Comparison of ENCODE assay signal across 16 mouse cellular contexts in genomic region chr6:86499571-86500109, GRCm38 (mm10). TPM values are rescaled to one million over a fixed set of nuclear protein-coding genes. Genes with fewer than 3 reads are reported as not detected.
A peak's percentile ranks its signal among the peaks of the same experiment; 100 is the strongest.
DNase-seq lines count a peak whose midpoint lies in the region; ATAC-seq and TF ChIP-seq lines count a peak whose summit lies in the region.
"Had no signal": no experiment of that assay in that cellular context is flagged by ENCODE, and none has a peak within 500 bp of the region (broad histone marks: within the 10 kb centered on the region; RNA-seq: fewer than 3 reads in every experiment).

No protein-coding gene starts in this region.

- peak overlapping the region; percentile 53 for H3K27ac ChIP-seq in kidney, embryonic 14.5 days (ENCODE audit: low read depth, low read length)
- H3K27ac ChIP-seq in stomach, embryonic 15.5 days = peak overlapping the region; percentile 57
- no peak overlapping the region for H3K27ac ChIP-seq in stomach, postnatal 0 days (replicated peaks)
- H3K27ac ChIP-seq: gastrocnemius, adult 2 months; lung, embryonic 15.5 days; neural tube, embryonic 12.5 days had no signal

- no peak overlapping the region for H3K4me3 ChIP-seq in kidney, embryonic 14.5 days (ENCODE audit: low read length)
- H3K4me3 ChIP-seq in stomach, embryonic 15.5 days (replicated peaks) = no peak overlapping the region
- H3K4me3 ChIP-seq in stomach, postnatal 0 days (ENCODE audit: low read depth, low read length) = no peak overlapping the region
- H3K4me3 ChIP-seq: gastrocnemius, adult 2 months; lung, embryonic 15.5 days; neural tube, embryonic 12.5 days had no signal

- peak; percentile 33 for DNase-seq in adrenal gland, postnatal 10 days
- no peak for DNase-seq in adrenal gland, postnatal 36 days
- no peak for DNase-seq in kidney, postnatal 25 days
- DNase-seq in stomach, postnatal 0 days (ENCODE audit: low spot score) = no peak
- no peak for DNase-seq in c-Kit-positive CD71-positive TER-119-positive erythroid progenitor cells, embryonic 14.5 days (ENCODE audit: low spot score)
- DNase-seq in adrenal gland, adult 18-20 months (ENCODE audit: low spot score in 2 of 2) = no peak
- DNase-seq: cerebellum, adult 9-10 months; gastrocnemius, adult 2 months; heart, postnatal 10 days; left cerebral cortex, postnatal 4 days had no signal

- no peak; the same call in 1 of the 2 replicates for ATAC-seq in kidney, embryonic 14.5 days (ENCODE audit: low FRiP score, low TSS enrichment)
- ATAC-seq in stomach, embryonic 15.5 days (ENCODE audit: insufficient read depth, low FRiP score, low read depth) = no peak
- no peak for ATAC-seq in stomach, postnatal 0 days (ENCODE audit: low FRiP score, low TSS enrichment)
- ATAC-seq: forebrain, embryonic 16.5 days had no signal

- H3K4me1 ChIP-seq in kidney, embryonic 14.5 days (ENCODE audit: control insufficient read depth, insufficient read depth, low read length) = peaks cover 15% of the 10 kb centered on the region; the same call in 1 of the 2 replicates
- 0 out of 2 replicates have a peak, but pooled peaks cover 3% of the 10 kb centered on the region for H3K4me1 ChIP-seq in stomach, embryonic 15.5 days
- H3K4me1 ChIP-seq in stomach, postnatal 0 days (replicated peaks; ENCODE audit: control insufficient read depth, insufficient read depth) = peaks cover 5% of the 10 kb centered on the region
- H3K4me1 ChIP-seq: neural tube, embryonic 12.5 days had no signal

- no peak overlapping the region for H3K4me2 ChIP-seq in kidney, embryonic 14.5 days (replicated peaks; ENCODE audit: low read depth, low read length)
- no peak overlapping the region for H3K4me2 ChIP-seq in stomach, embryonic 15.5 days
- no peak overlapping the region for H3K4me2 ChIP-seq in stomach, postnatal 0 days (replicated peaks; ENCODE audit: low read depth)
- H3K4me2 ChIP-seq: lung, embryonic 15.5 days; neural tube, embryonic 12.5 days had no signal

- no peak for TF ChIP-seq EP300 in stomach, postnatal 0 days (optimal IDR thresholded peaks at IDR 0.05)

- peak overlapping the region; percentile 32; the same call in 1 of the 2 replicates for H3K9ac ChIP-seq in kidney, embryonic 14.5 days (ENCODE audit: low read depth, low read length)
- no peak overlapping the region for H3K9ac ChIP-seq in stomach, embryonic 15.5 days
- no peak overlapping the region for H3K9ac ChIP-seq in stomach, postnatal 0 days (ENCODE audit: low read length)
- H3K9ac ChIP-seq: lung, embryonic 15.5 days; neural tube, embryonic 12.5 days had no signal

- H3K36me3 ChIP-seq in kidney, embryonic 14.5 days (ENCODE audit: control insufficient read depth, insufficient read depth, low read length) = no peaks in the 10 kb centered on the region
- H3K36me3 ChIP-seq in stomach, embryonic 15.5 days = no peaks in the 10 kb centered on the region
- H3K36me3 ChIP-seq in stomach, postnatal 0 days (ENCODE audit: control insufficient read depth, insufficient read depth, low read length) = no peaks in the 10 kb centered on the region
- H3K36me3 ChIP-seq: lung, embryonic 15.5 days; neural tube, embryonic 12.5 days had no signal

- H3K9me3 ChIP-seq in kidney, embryonic 14.5 days (ENCODE audit: control insufficient read depth, low read length) = 0 out of 2 replicates have a peak, but pooled peaks cover 5% of the 10 kb centered on the region
- H3K9me3 ChIP-seq in stomach, embryonic 15.5 days = no peaks in the 10 kb centered on the region
- no peaks in the 10 kb centered on the region for H3K9me3 ChIP-seq in stomach, postnatal 0 days (ENCODE audit: control insufficient read depth, low read length)
- H3K9me3 ChIP-seq: lung, embryonic 15.5 days; neural tube, embryonic 12.5 days had no signal

- no peaks in the 10 kb centered on the region for H3K27me3 ChIP-seq in kidney, embryonic 14.5 days (ENCODE audit: control insufficient read depth, insufficient read depth, low read length)
- no peaks in the 10 kb centered on the region for H3K27me3 ChIP-seq in stomach, embryonic 15.5 days (replicated peaks)
- H3K27me3 ChIP-seq in stomach, postnatal 0 days (ENCODE audit: control insufficient read depth, insufficient read depth, low read length) = no peaks in the 10 kb centered on the region
- H3K27me3 ChIP-seq: CH12.LX; lung, embryonic 15.5 days; neural tube, embryonic 12.5 days had no signal

- 43% methylated on average over 5 of the region's 5 CpGs for WGBS in kidney, embryonic 14.5 days
- WGBS in stomach, embryonic 15.5 days = 58% methylated on average over 5 of the region's 5 CpGs
- WGBS in stomach, postnatal 0 days = 72% methylated on average over 5 of the region's 5 CpGs

- TF ChIP-seq CTCF in stomach, postnatal 0 days (IDR thresholded peaks at IDR 0.05; ENCODE audit: low read depth) = no peak

RNA-seq across cellular contexts. Expression of gene Pcbp1, which starts 26.5 kb away (rescaled TPM):
- total RNA-seq in adrenal gland, postnatal 10 days (2021) = 100 to 1,000 TPM; 233 to 243 TPM
- total RNA-seq in adrenal gland, postnatal 36 days (2021) = 100 to 1,000 TPM; 316 to 364 TPM
- 475 and 492 TPM in 2 replicates for polyA plus RNA-seq in kidney, embryonic 14.5 days (2014; fragmentation: Nextera tagmentation; extraction: Ambion mirVana)
- polyA plus RNA-seq in stomach, embryonic 15.5 days (2015; fragmentation: Nextera tagmentation; extraction: Ambion mirVana) = 518 and 529 TPM in 2 replicates
- polyA plus RNA-seq in stomach, postnatal 0 days (2015; fragmentation: Nextera tagmentation; extraction: Ambion mirVana) = 331 and 337 TPM in 2 replicates
- total RNA-seq in adrenal gland, adult 18-20 months (2021) = 100 to 1,000 TPM; 331 to 339 TPM
